Comparison of ENCODE assay signal across 8 mouse cellular contexts in genomic region chr4:117834457-117834844, GRCm38 (mm10). TPM values are rescaled to one million over a fixed set of nuclear protein-coding genes. Genes with fewer than 3 reads are reported as not detected.
DNase-seq lines count a peak whose midpoint lies in the region; ATAC-seq and TF ChIP-seq lines count a peak whose summit lies in the region.

Gene Slc6a9, plus strand, starts transcription at chr4:117834506.

- TF ChIP-seq CTCF in MEL (IDR thresholded peaks at IDR 0.05 in 2 of 3, conservative IDR thresholded peaks at IDR 0.05 in 1 of 3; ENCODE audit: control insufficient read depth in 1 of 3, insufficient read depth in 1 of 3, low read depth in 2 of 3, low read length in 3 of 3, poor library complexity in 1 of 3, severe bottlenecking in 1 of 3), result no peak

- H3K4me3 ChIP-seq in heart, embryonic 16.5 days (ENCODE audit: low read length), result peak within 1 kb of the TSS; percentile 76
- H3K4me3 ChIP-seq in MEL (ENCODE audit: control insufficient read depth in 1 of 2, insufficient read depth in 1 of 2, low read depth in 2 of 2, low read length in 2 of 2), result peak within 1 kb of the TSS; percentile 65 to 100
- peak within 1 kb of the TSS; percentile 81 for H3K4me3 ChIP-seq in forebrain, embryonic 13.5 days
- H3K4me3 ChIP-seq in limb, embryonic 11.5 days (ENCODE audit: low read depth, low read length), result peak within 1 kb of the TSS; percentile 85
- peak within 1 kb of the TSS; percentile 77 for H3K4me3 ChIP-seq in stomach, embryonic 16.5 days (replicated peaks; ENCODE audit: low read length)

- H3K36me3 ChIP-seq in heart, embryonic 16.5 days (ENCODE audit: control insufficient read depth, insufficient read depth), result no peaks in the 10 kb centered on the region
- H3K36me3 ChIP-seq in MEL (ENCODE audit: control insufficient read depth in 1 of 2, insufficient read depth in 2 of 2, low read length in 2 of 2), result peaks cover 0 to 49% of the 10 kb centered on the region in 2 experiments; a peak in 2 of 4 replicates
- no peaks in the 10 kb centered on the region for H3K36me3 ChIP-seq in forebrain, embryonic 13.5 days (ENCODE audit: poor library complexity, severe bottlenecking)
- H3K36me3 ChIP-seq in limb, embryonic 11.5 days (ENCODE audit: control insufficient read depth, insufficient read depth, low read length), result no peaks in the 10 kb centered on the region
- no peaks in the 10 kb centered on the region for H3K36me3 ChIP-seq in stomach, embryonic 16.5 days (ENCODE audit: control insufficient read depth, insufficient read depth, low read length)

- H3K9ac ChIP-seq in heart, embryonic 16.5 days (ENCODE audit: low read length), result peak within 1 kb of the TSS; percentile 80
- peak within 1 kb of the TSS; percentile 72 for H3K9ac ChIP-seq in MEL (ENCODE audit: control insufficient read depth, low read depth, low read length, poor library complexity, severe bottlenecking)
- peak within 1 kb of the TSS; percentile 85 for H3K9ac ChIP-seq in forebrain, embryonic 13.5 days
- H3K9ac ChIP-seq in limb, embryonic 11.5 days (ENCODE audit: low read length), result peak within 1 kb of the TSS; percentile 87
- peak within 1 kb of the TSS; percentile 85 for H3K9ac ChIP-seq in stomach, embryonic 16.5 days (ENCODE audit: low read length)

- peaks cover 3% of the 10 kb centered on the region; the same call in 1 of the 2 replicates for H3K79me2 ChIP-seq in MEL (ENCODE audit: control insufficient read depth, insufficient read depth, low read length, poor library complexity)

- peak within 1 kb of the TSS; percentile 74 for H3K4me2 ChIP-seq in heart, embryonic 16.5 days (ENCODE audit: low read depth, low read length)
- peak within 1 kb of the TSS; percentile 97 for H3K4me2 ChIP-seq in forebrain, embryonic 13.5 days
- peak within 1 kb of the TSS; percentile 92 for H3K4me2 ChIP-seq in limb, embryonic 11.5 days (ENCODE audit: low read depth, severe bottlenecking)
- peak within 1 kb of the TSS; percentile 83 for H3K4me2 ChIP-seq in stomach, embryonic 16.5 days (ENCODE audit: low read depth, low read length)

- no peaks in the 10 kb centered on the region for H3K9me3 ChIP-seq in heart, embryonic 16.5 days (replicated peaks; ENCODE audit: control insufficient read depth, low read length)
- H3K9me3 ChIP-seq in MEL (replicated peaks; ENCODE audit: insufficient read depth, low read length), result no peaks in the 10 kb centered on the region
- no peaks in the 10 kb centered on the region for H3K9me3 ChIP-seq in forebrain, embryonic 13.5 days (replicated peaks)
- H3K9me3 ChIP-seq in limb, embryonic 11.5 days (ENCODE audit: control insufficient read depth, low read length), result no peaks in the 10 kb centered on the region
- no peaks in the 10 kb centered on the region for H3K9me3 ChIP-seq in stomach, embryonic 16.5 days (replicated peaks; ENCODE audit: control insufficient read depth, low read length)

- H3K27me3 ChIP-seq in heart, embryonic 16.5 days (ENCODE audit: control insufficient read depth, insufficient read depth, low read length), result no peaks in the 10 kb centered on the region
- no peaks in the 10 kb centered on the region for H3K27me3 ChIP-seq in MEL (ENCODE audit: control insufficient read depth in 1 of 2, insufficient read depth in 2 of 2, low read length in 2 of 2)
- H3K27me3 ChIP-seq in forebrain, embryonic 13.5 days, result no peaks in the 10 kb centered on the region; the same call in 1 of the 2 replicates
- no peaks in the 10 kb centered on the region for H3K27me3 ChIP-seq in limb, embryonic 11.5 days (ENCODE audit: control insufficient read depth, insufficient read depth, low read length)
- no peaks in the 10 kb centered on the region for H3K27me3 ChIP-seq in stomach, embryonic 16.5 days (ENCODE audit: control insufficient read depth, insufficient read depth, low read length)

- H3K27ac ChIP-seq in heart, embryonic 16.5 days (ENCODE audit: low read length), result peak within 1 kb of the TSS; percentile 64
- peak within 1 kb of the TSS; percentile 78 for H3K27ac ChIP-seq in MEL (ENCODE audit: control insufficient read depth, low read depth, low read length)
- H3K27ac ChIP-seq in forebrain, embryonic 13.5 days, result peak within 1 kb of the TSS; percentile 68
- peak within 1 kb of the TSS; percentile 68 for H3K27ac ChIP-seq in limb, embryonic 11.5 days (replicated peaks; ENCODE audit: low read depth, low read length)
- H3K27ac ChIP-seq in stomach, embryonic 16.5 days (ENCODE audit: low read length), result peak within 1 kb of the TSS; percentile 88

- no peak for ATAC-seq in heart, embryonic 16.5 days (replicated peaks; ENCODE audit: extremely low read depth, insufficient read depth, low FRiP score)
- no peak for ATAC-seq in forebrain, embryonic 13.5 days
- ATAC-seq in limb, embryonic 11.5 days (ENCODE audit: insufficient number of reproducible peaks, low FRiP score, low TSS enrichment, low read depth), result no peak; the same call in 1 of the 2 replicates
- no peak for ATAC-seq in stomach, embryonic 16.5 days (ENCODE audit: insufficient read depth, low FRiP score)

- no peak for TF ChIP-seq POLR2A in MEL (IDR thresholded peaks at IDR 0.05; ENCODE audit: control insufficient read depth in 1 of 2, insufficient read depth in 1 of 2, low read depth in 1 of 2, low read length in 2 of 2, poor library complexity in 1 of 2)

- no peak for TF ChIP-seq RAD21 in MEL (IDR thresholded peaks at IDR 0.05; ENCODE audit: low read depth, low read length)

- 35% methylated on average over 3 of the region's 3 CpGs for WGBS in heart, embryonic 16.5 days
- 18% methylated on average over 3 of the region's 3 CpGs for WGBS in forebrain, embryonic 13.5 days
- WGBS in limb, embryonic 11.5 days, result 20% methylated on average over 3 of the region's 3 CpGs
- WGBS in stomach, embryonic 16.5 days, result 30% methylated on average over 3 of the region's 3 CpGs

- no peak for DNase-seq in heart, postnatal 4 days
- peak; percentile 22 for DNase-seq in MEL (ENCODE audit: low read depth, low spot score)
- no peak for DNase-seq in limb, embryonic 11.5 days (ENCODE audit: low spot score)
- no peak for DNase-seq in spleen, adult 12 weeks (ENCODE audit: low spot score)
- no peak for DNase-seq in thymus, postnatal 14 days

- no peak for TF ChIP-seq EP300 in MEL (IDR thresholded peaks at IDR 0.05; ENCODE audit: low read depth in 1 of 2, low read length in 2 of 2)

- H3K4me1 ChIP-seq in heart, embryonic 16.5 days (ENCODE audit: control insufficient read depth, insufficient read depth, low read length), result peaks cover 30% of the 10 kb centered on the region
- peaks cover 42 to 60% of the 10 kb centered on the region in 2 experiments for H3K4me1 ChIP-seq in MEL (ENCODE audit: control insufficient read depth in 1 of 2, insufficient read depth in 2 of 2, low read length in 2 of 2)
- peaks cover 14% of the 10 kb centered on the region for H3K4me1 ChIP-seq in forebrain, embryonic 13.5 days
- peaks cover 14% of the 10 kb centered on the region for H3K4me1 ChIP-seq in limb, embryonic 11.5 days (ENCODE audit: control insufficient read depth, insufficient read depth, low read length)
- H3K4me1 ChIP-seq in stomach, embryonic 16.5 days (ENCODE audit: control insufficient read depth, insufficient read depth, low read length), result peaks cover 48% of the 10 kb centered on the region

TF ChIP-seq in MEL, 35 proteins besides CTCF, POLR2A, EP300 and RAD21:
- TF ChIP-seq ETS1 (IDR thresholded peaks at IDR 0.05; ENCODE audit: low read depth, low read length) (no peak), BHLHE40 (IDR thresholded peaks at IDR 0.05; ENCODE audit: borderline replicate concordance, low read depth, low read length) (no peak), UBTF (IDR thresholded peaks at IDR 0.05; ENCODE audit: borderline replicate concordance, insufficient read depth, low read depth, low read length) (no peak), MYC (IDR thresholded peaks at IDR 0.05; ENCODE audit: low read depth, low read length) (no peak), HCFC1 (IDR thresholded peaks at IDR 0.05; ENCODE audit: low read depth, low read length) (no peak), MAFK (IDR thresholded peaks at IDR 0.05; ENCODE audit: borderline replicate concordance, low read depth, low read length) (no peak), SIN3A (IDR thresholded peaks at IDR 0.05; ENCODE audit: low read length) (no peak), CHD2 (IDR thresholded peaks at IDR 0.05; ENCODE audit: low read length) (no peak), TBP (IDR thresholded peaks at IDR 0.05; ENCODE audit: low read depth, low read length) (no peak), TAL1 (IDR thresholded peaks at IDR 0.05; ENCODE audit: low read length) (no peak), POLR2AphosphoS2 (IDR thresholded peaks at IDR 0.05; ENCODE audit: low read length) (no peak), MAX (IDR thresholded peaks at IDR 0.05; ENCODE audit: low read length) (no peak), GABPA (IDR thresholded peaks at IDR 0.05; ENCODE audit: low read depth, low read length) (no peak), ELF1 (IDR thresholded peaks at IDR 0.05; ENCODE audit: low read depth, low read length) (no peak), ZMIZ1 (IDR thresholded peaks at IDR 0.05; ENCODE audit: low read depth, low read length) (no peak), SMC3 (IDR thresholded peaks at IDR 0.05; ENCODE audit: low read depth, low read length) (no peak), USF2 (IDR thresholded peaks at IDR 0.05; ENCODE audit: borderline replicate concordance in 1 of 2, insufficient read depth in 1 of 2, low read depth in 1 of 2, low read length in 2 of 2) (no peak), JUND (IDR thresholded peaks at IDR 0.05; ENCODE audit: low read depth, low read length) (no peak), POLR2AphosphoS5 (IDR thresholded peaks at IDR 0.05; ENCODE audit: borderline replicate concordance, low read depth, low read length) (no peak)

RNA-seq across cellular contexts. Expression of gene Slc6a9, which starts in this region (rescaled TPM):
- 5.3 and 6.7 TPM in 2 replicates for polyA plus RNA-seq in heart, embryonic 16.5 days (2015; fragmentation: Nextera tagmentation; extraction: Ambion mirVana)
- 1 to 10 TPM; 3.2 to 4.1 TPM for total RNA-seq in heart, postnatal 4 days (2021)
- total RNA-seq in MEL (2012; rRNA removed), result 3.2 and 8.3 TPM in 2 replicates
- polyA plus RNA-seq in MEL (2012; ENCODE audit: insufficient read depth in 1 of 2, insufficient read length in 2 of 2, low read depth in 1 of 2, low replicate concordance in 2 of 2, missing spikeins in 1 of 2), result 10 to 100 TPM in 1 of 2 experiments, not detected in 1; 21.2 TPM
- polyA plus RNA-seq in forebrain, embryonic 13.5 days (2015; fragmentation: Nextera tagmentation; extraction: Ambion mirVana), result 7.8 and 7.9 TPM in 2 replicates
- 10.1 and 11.1 TPM in 2 replicates for polyA plus RNA-seq in limb, embryonic 11.5 days (2014; fragmentation: Nextera tagmentation; extraction: Ambion mirVana)
- polyA plus RNA-seq in stomach, embryonic 16.5 days (2015; fragmentation: Nextera tagmentation; extraction: Ambion mirVana), result 15.4 and 16.9 TPM in 2 replicates
